Mouse (Mus musculus): ENCODE data around the gene Ube2b. TPM values are rescaled to one million over a fixed set of nuclear protein-coding genes. Genes with fewer than 3 reads are reported as not detected.
A peak's percentile ranks its signal among the peaks of the same experiment; 100 is the strongest.

The Ube2b gene
- polyA plus RNA-seq (2014; fragmentation: Nextera tagmentation; extraction: Ambion mirVana), result 187 and 193 TPM in 2 replicates

GRCm38 (mm10) chr11:52000290-52000962 is at the start of gene Ube2b:
Ube2b (minus strand) TSS chr11:52000762.
- H3K36me3 ChIP-seq (ENCODE audit: control insufficient read depth, insufficient read depth, low read length), result peaks cover 28% of the 10 kb centered on the region
- H3K4me3 ChIP-seq (ENCODE audit: control insufficient read depth in 1 of 2, insufficient read depth in 1 of 2, low read depth in 1 of 2, low read length in 2 of 2), result peak within 1 kb of the TSS; percentile 73 to 79
- ATAC-seq (ENCODE audit: insufficient number of reproducible peaks, insufficient read depth, low FRiP score, low read depth), result peak; percentile 74
- no peaks in the 10 kb centered on the region for H3K27me3 ChIP-seq (ENCODE audit: control insufficient read depth, insufficient read depth, low read length)
- H3K27ac ChIP-seq (replicated peaks in 1 of 2; ENCODE audit: control insufficient read depth in 1 of 2, insufficient read depth in 1 of 2, low read depth in 2 of 2, low read length in 2 of 2), result peak within 1 kb of the TSS; percentile 93 to 98
- H3K9me3 ChIP-seq (ENCODE audit: control insufficient read depth, low read length), result no peaks in the 10 kb centered on the region
- H3K4me2 ChIP-seq (ENCODE audit: low read length), result peak within 1 kb of the TSS; percentile 82
- H3K4me1 ChIP-seq (ENCODE audit: control insufficient read depth in 2 of 2, insufficient read depth in 2 of 2, low read length in 2 of 2), result peaks cover 0 to 46% of the 10 kb centered on the region in 2 experiments; a peak in 3 of 4 replicates
- H3K9ac ChIP-seq (ENCODE audit: low read length), result peak within 1 kb of the TSS; percentile 99
- under 1% methylated on average over 61 of the region's 63 CpGs for WGBS

- no peaks in the 10 kb centered on the region for H3K36me3 ChIP-seq (ENCODE audit: control insufficient read depth, insufficient read depth, low read length)
- no peaks in the 10 kb centered on the region for H3K27me3 ChIP-seq (ENCODE audit: control insufficient read depth, insufficient read depth, low read length)
- H3K27ac ChIP-seq (replicated peaks in 1 of 2; ENCODE audit: control insufficient read depth in 1 of 2, insufficient read depth in 1 of 2, low read depth in 2 of 2, low read length in 2 of 2), result no peak overlapping the region
- H3K4me3 ChIP-seq (ENCODE audit: control insufficient read depth in 1 of 2, insufficient read depth in 1 of 2, low read depth in 1 of 2, low read length in 2 of 2), result no peak overlapping the region
- H3K4me1 ChIP-seq (ENCODE audit: control insufficient read depth in 2 of 2, insufficient read depth in 2 of 2, low read length in 2 of 2), result no peaks in the 10 kb centered on the region
- 55% methylated on average over 4 of the region's 4 CpGs for WGBS
- no peak overlapping the region for H3K4me2 ChIP-seq (ENCODE audit: low read length)
- H3K9me3 ChIP-seq (ENCODE audit: control insufficient read depth, low read length), result no peaks in the 10 kb centered on the region
- no peak overlapping the region for H3K9ac ChIP-seq (ENCODE audit: low read length)
- ATAC-seq (ENCODE audit: insufficient number of reproducible peaks, insufficient read depth, low FRiP score, low read depth), result no peak
Observed at GRCm38 (mm10) chr11:52046446-52047165, 46.0 kb upstream of the Ube2b start.

GRCm38 (mm10) chr11:52044156-52044555 is 43.6 kb upstream of the Ube2b start:
- H3K4me2 ChIP-seq (ENCODE audit: low read length), result no peak overlapping the region
- no peak overlapping the region for H3K4me3 ChIP-seq (ENCODE audit: control insufficient read depth in 1 of 2, insufficient read depth in 1 of 2, low read depth in 1 of 2, low read length in 2 of 2)
- no peak overlapping the region for H3K9ac ChIP-seq (ENCODE audit: low read length)
- no peak for ATAC-seq (ENCODE audit: insufficient number of reproducible peaks, insufficient read depth, low FRiP score, low read depth)
- H3K4me1 ChIP-seq (ENCODE audit: control insufficient read depth in 2 of 2, insufficient read depth in 2 of 2, low read length in 2 of 2), result no peaks in the 10 kb centered on the region
- H3K27me3 ChIP-seq (ENCODE audit: control insufficient read depth, insufficient read depth, low read length), result no peaks in the 10 kb centered on the region
- no peaks in the 10 kb centered on the region for H3K9me3 ChIP-seq (ENCODE audit: control insufficient read depth, low read length)
- no peak overlapping the region for H3K27ac ChIP-seq (replicated peaks in 1 of 2; ENCODE audit: control insufficient read depth in 1 of 2, insufficient read depth in 1 of 2, low read depth in 2 of 2, low read length in 2 of 2)
- H3K36me3 ChIP-seq (ENCODE audit: control insufficient read depth, insufficient read depth, low read length), result no peaks in the 10 kb centered on the region

GRCm38 (mm10) chr11:52043224-52043623 is 42.7 kb upstream of the Ube2b start:
- ATAC-seq (ENCODE audit: insufficient number of reproducible peaks, insufficient read depth, low FRiP score, low read depth), result no peak
- Histone ChIP-seq H3K27ac (replicated peaks in 1 of 2; ENCODE audit: control insufficient read depth in 1 of 2, insufficient read depth in 1 of 2, low read depth in 2 of 2, low read length in 2 of 2) (no peak overlapping the region), H3K9ac (ENCODE audit: low read length) (no peak overlapping the region), H3K9me3 (ENCODE audit: control insufficient read depth, low read length) (no peaks in the 10 kb centered on the region), H3K36me3 (ENCODE audit: control insufficient read depth, insufficient read depth, low read length) (no peaks in the 10 kb centered on the region), H3K4me3 (ENCODE audit: control insufficient read depth in 1 of 2, insufficient read depth in 1 of 2, low read depth in 1 of 2, low read length in 2 of 2) (no peak overlapping the region), H3K4me2 (ENCODE audit: low read length) (no peak overlapping the region), H3K27me3 (ENCODE audit: control insufficient read depth, insufficient read depth, low read length) (no peaks in the 10 kb centered on the region), H3K4me1 (ENCODE audit: control insufficient read depth in 2 of 2, insufficient read depth in 2 of 2, low read length in 2 of 2) (no peaks in the 10 kb centered on the region)
- 73% methylated on average over 3 of the region's 3 CpGs for WGBS

GRCm38 (mm10) chr11:52037659-52038058 is 37.1 kb upstream of the Ube2b start:
- Histone ChIP-seq H3K4me3 (ENCODE audit: control insufficient read depth in 1 of 2, insufficient read depth in 1 of 2, low read depth in 1 of 2, low read length in 2 of 2) (no peak overlapping the region), H3K36me3 (ENCODE audit: control insufficient read depth, insufficient read depth, low read length) (no peaks in the 10 kb centered on the region), H3K27ac (replicated peaks in 1 of 2; ENCODE audit: control insufficient read depth in 1 of 2, insufficient read depth in 1 of 2, low read depth in 2 of 2, low read length in 2 of 2) (0 out of 4 replicates have a peak overlapping the region, but pooled peaks of 1 of the 2 experiments have one; percentile 14), H3K27me3 (ENCODE audit: control insufficient read depth, insufficient read depth, low read length) (no peaks in the 10 kb centered on the region), H3K4me1 (ENCODE audit: control insufficient read depth in 2 of 2, insufficient read depth in 2 of 2, low read length in 2 of 2) (peaks cover 0 to 9% of the 10 kb centered on the region in 2 experiments; a peak in 1 of 4 replicates), H3K4me2 (ENCODE audit: low read length) (no peak overlapping the region), H3K9me3 (ENCODE audit: control insufficient read depth, low read length) (no peaks in the 10 kb centered on the region), H3K9ac (ENCODE audit: low read length) (no peak overlapping the region)
- ATAC-seq (ENCODE audit: insufficient number of reproducible peaks, insufficient read depth, low FRiP score, low read depth), result no peak
- 8% methylated on average over 3 of the region's 3 CpGs for WGBS

- Histone ChIP-seq H3K9ac (ENCODE audit: low read length) (no peak overlapping the region), H3K27me3 (ENCODE audit: control insufficient read depth, insufficient read depth, low read length) (no peaks in the 10 kb centered on the region), H3K4me2 (ENCODE audit: low read length) (no peak overlapping the region), H3K9me3 (ENCODE audit: control insufficient read depth, low read length) (no peaks in the 10 kb centered on the region), H3K27ac (replicated peaks in 1 of 2; ENCODE audit: control insufficient read depth in 1 of 2, insufficient read depth in 1 of 2, low read depth in 2 of 2, low read length in 2 of 2) (no peak overlapping the region), H3K4me1 (ENCODE audit: control insufficient read depth in 2 of 2, insufficient read depth in 2 of 2, low read length in 2 of 2) (peaks cover 0 to 9% of the 10 kb centered on the region in 2 experiments; a peak in 1 of 4 replicates), H3K36me3 (ENCODE audit: control insufficient read depth, insufficient read depth, low read length) (no peaks in the 10 kb centered on the region), H3K4me3 (ENCODE audit: control insufficient read depth in 1 of 2, insufficient read depth in 1 of 2, low read depth in 1 of 2, low read length in 2 of 2) (no peak overlapping the region)
- no peak for ATAC-seq (ENCODE audit: insufficient number of reproducible peaks, insufficient read depth, low FRiP score, low read depth)
- 58% methylated on average over 3 of the region's 3 CpGs for WGBS
Observed at GRCm38 (mm10) chr11:52035905-52036304, 35.3 kb upstream of the Ube2b start.

- Histone ChIP-seq H3K36me3 (ENCODE audit: control insufficient read depth, insufficient read depth, low read length) (no peaks in the 10 kb centered on the region), H3K9ac (ENCODE audit: low read length) (no peak overlapping the region), H3K27ac (replicated peaks in 1 of 2; ENCODE audit: control insufficient read depth in 1 of 2, insufficient read depth in 1 of 2, low read depth in 2 of 2, low read length in 2 of 2) (0 out of 4 replicates have a peak overlapping the region, but pooled peaks of 1 of the 2 experiments have one; percentile 24), H3K27me3 (ENCODE audit: control insufficient read depth, insufficient read depth, low read length) (no peaks in the 10 kb centered on the region), H3K4me3 (ENCODE audit: control insufficient read depth in 1 of 2, insufficient read depth in 1 of 2, low read depth in 1 of 2, low read length in 2 of 2) (no peak overlapping the region), H3K4me1 (ENCODE audit: control insufficient read depth in 2 of 2, insufficient read depth in 2 of 2, low read length in 2 of 2) (peaks cover 0 to 9% of the 10 kb centered on the region in 2 experiments; a peak in 1 of 4 replicates), H3K9me3 (ENCODE audit: control insufficient read depth, low read length) (no peaks in the 10 kb centered on the region), H3K4me2 (ENCODE audit: low read length) (no peak overlapping the region)
- 56% methylated on average over 1 of the region's 1 CpGs for WGBS
- ATAC-seq (ENCODE audit: insufficient number of reproducible peaks, insufficient read depth, low FRiP score, low read depth), result peak; percentile 64; the same call in 1 of the 2 replicates
Observed at GRCm38 (mm10) chr11:52033953-52034352, 33.4 kb upstream of the Ube2b start.

Data from heart, embryonic 14.5 days (tissue).